Comparison of ENCODE assay signal across 27 mouse cellular contexts in the genomic region with DNA sequence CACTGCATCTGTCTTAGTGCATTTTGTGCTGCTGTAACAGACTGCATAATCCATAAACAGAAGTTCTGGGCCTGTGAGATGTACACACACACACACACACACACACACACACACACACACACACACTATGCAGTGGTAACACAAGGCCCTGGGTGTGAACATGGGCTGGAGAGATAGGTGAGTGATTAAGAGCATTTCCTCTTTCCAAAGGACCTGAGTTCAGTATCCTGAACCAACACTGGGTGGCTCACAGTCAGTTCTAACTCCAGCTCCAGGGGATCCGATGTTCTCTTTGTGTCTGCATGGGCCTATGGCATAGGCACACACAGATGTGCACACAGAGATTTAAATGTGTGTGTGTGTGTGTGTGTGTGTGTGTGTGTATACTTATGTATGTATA.
DNase-seq lines count a peak whose midpoint lies in the region; ATAC-seq and TF ChIP-seq lines count a peak whose summit lies in the region.
"Had no signal": no experiment of that assay in that cellular context is flagged by ENCODE, and none has a peak within 500 bp of the region (broad histone marks: within the 10 kb centered on the region; RNA-seq: fewer than 3 reads in every experiment).

No protein-coding gene starts in this region.

- H3K4me1 ChIP-seq in heart, postnatal 0 days (ENCODE audit: control insufficient read depth, insufficient read depth): no peaks in the 10 kb centered on the region
- peaks cover 23% of the 10 kb centered on the region for H3K4me1 ChIP-seq in heart, embryonic 12.5 days (replicated peaks)
- no peaks in the 10 kb centered on the region for H3K4me1 ChIP-seq in kidney, embryonic 16.5 days (ENCODE audit: insufficient read depth, low read length)
- peaks cover 6% of the 10 kb centered on the region; the same call in 1 of the 2 replicates for H3K4me1 ChIP-seq in forebrain, embryonic 10.5 days
- H3K4me1 ChIP-seq: embryonic facial prominence, embryonic 15.5 days; limb, embryonic 12.5 days; midbrain, embryonic 12.5 days had no signal

- ATAC-seq in heart, postnatal 0 days (ENCODE audit: insufficient read depth, low read depth): no peak
- ATAC-seq in heart, embryonic 12.5 days (ENCODE audit: insufficient number of reproducible peaks, low FRiP score): no peak
- peak; percentile 48 for ATAC-seq in megakaryocyte progenitor cell, adult 5-6 weeks (replicated peaks; ENCODE audit: poor library complexity)
- no peak for ATAC-seq in kidney, embryonic 16.5 days (ENCODE audit: low FRiP score, low TSS enrichment)
- ATAC-seq: hindbrain, embryonic 16.5 days; liver, embryonic 12.5 days had no signal

- TF ChIP-seq CTCF in heart, postnatal 0 days (IDR thresholded peaks at IDR 0.05; ENCODE audit: low read depth): peak; percentile 20; the same call in 1 of the 2 replicates

- H3K27me3 ChIP-seq in heart, postnatal 0 days (ENCODE audit: control insufficient read depth, insufficient read depth, low read length): no peaks in the 10 kb centered on the region
- H3K27me3 ChIP-seq in heart, embryonic 12.5 days (replicated peaks): no peaks in the 10 kb centered on the region
- H3K27me3 ChIP-seq in kidney, embryonic 16.5 days (ENCODE audit: insufficient read depth, low read length): no peaks in the 10 kb centered on the region
- H3K27me3 ChIP-seq in forebrain, embryonic 10.5 days (ENCODE audit: poor library complexity, severe bottlenecking): no peaks in the 10 kb centered on the region
- H3K27me3 ChIP-seq: CH12.LX; embryonic facial prominence, embryonic 15.5 days; limb, embryonic 12.5 days; liver, embryonic 12.5 days; lung, embryonic 15.5 days; midbrain, embryonic 12.5 days had no signal

- 0 out of 2 replicates have a peak, but pooled peaks cover 12% of the 10 kb centered on the region for H3K36me3 ChIP-seq in heart, postnatal 0 days (replicated peaks; ENCODE audit: control insufficient read depth, insufficient read depth, low read length)
- H3K36me3 ChIP-seq in heart, embryonic 12.5 days: peaks cover 9% of the 10 kb centered on the region; the same call in 1 of the 2 replicates
- peaks cover 11% of the 10 kb centered on the region; the same call in 1 of the 2 replicates for H3K36me3 ChIP-seq in kidney, embryonic 16.5 days (ENCODE audit: insufficient read depth, low read length)
- H3K36me3 ChIP-seq in forebrain, embryonic 10.5 days (replicated peaks): peaks cover 31% of the 10 kb centered on the region

- H3K4me2 ChIP-seq in heart, postnatal 0 days (ENCODE audit: low read depth, low read length): no peak overlapping the region
- H3K4me2 ChIP-seq in heart, embryonic 12.5 days: no peak overlapping the region
- H3K4me2 ChIP-seq in kidney, embryonic 16.5 days (replicated peaks; ENCODE audit: low read depth, low read length): no peak overlapping the region
- H3K4me2 ChIP-seq: embryonic facial prominence, embryonic 15.5 days; limb, embryonic 12.5 days; liver, embryonic 12.5 days; lung, embryonic 15.5 days; midbrain, embryonic 12.5 days had no signal

- 71% methylated on average over 1 of the region's 1 CpGs for WGBS in heart, postnatal 0 days
- 57% methylated on average over 1 of the region's 1 CpGs for WGBS in heart, embryonic 12.5 days
- 86% methylated on average over 1 of the region's 1 CpGs for WGBS in kidney, embryonic 16.5 days
- 88% methylated on average over 1 of the region's 1 CpGs for WGBS in forebrain, embryonic 10.5 days

- no peak for DNase-seq in heart, postnatal 0 days (ENCODE audit: low spot score)
- peak; percentile 55 for DNase-seq in 416B (ENCODE audit: low read depth)
- peak; percentile 78 for DNase-seq in MEL-GATA-1-ER (ENCODE audit: extremely low read depth, low read depth)
- DNase-seq in thymus, postnatal 10 days (ENCODE audit: low spot score in 2 of 2): no peak
- no peak for DNase-seq in forebrain, embryonic 10.5 days (ENCODE audit: extremely low spot score, low spot score)
- DNase-seq: adrenal gland, postnatal 25 days; B cell, adult 2 months; cerebellum, adult 9-11 months; gastrocnemius, postnatal 36 days; heart, postnatal 10 days; kidney, adult 18-20 months; right cerebral cortex, postnatal 14 days; thymus, postnatal 36 days had no signal

- H3K9me3 ChIP-seq in heart, postnatal 0 days (replicated peaks; ENCODE audit: control insufficient read depth, low read length): no peaks in the 10 kb centered on the region
- H3K9me3 ChIP-seq in heart, embryonic 12.5 days (replicated peaks): no peaks in the 10 kb centered on the region
- no peaks in the 10 kb centered on the region for H3K9me3 ChIP-seq in kidney, embryonic 16.5 days (ENCODE audit: low read length)
- no peaks in the 10 kb centered on the region for H3K9me3 ChIP-seq in forebrain, embryonic 10.5 days
- H3K9me3 ChIP-seq: embryonic facial prominence, embryonic 15.5 days; heart, embryonic 10.5 days; hindbrain, embryonic 10.5 days; limb, embryonic 12.5 days; liver, embryonic 12.5 days; lung, embryonic 15.5 days; midbrain, embryonic 12.5 days had no signal

- H3K4me3 ChIP-seq in heart, postnatal 0 days (ENCODE audit: low read depth, low read length): no peak overlapping the region
- H3K4me3 ChIP-seq in heart, embryonic 12.5 days: no peak overlapping the region
- H3K4me3 ChIP-seq in kidney, embryonic 16.5 days (ENCODE audit: low read length): no peak overlapping the region
- no peak overlapping the region for H3K4me3 ChIP-seq in forebrain, embryonic 10.5 days
- H3K4me3 ChIP-seq: embryonic facial prominence, embryonic 15.5 days; heart, embryonic 10.5 days; hindbrain, embryonic 10.5 days; limb, embryonic 12.5 days; liver, embryonic 12.5 days; lung, embryonic 15.5 days; midbrain, embryonic 12.5 days had no signal

- TF ChIP-seq EP300 in heart, postnatal 0 days (IDR thresholded peaks at IDR 0.05; ENCODE audit: low read depth): no peak

- no peak overlapping the region for H3K9ac ChIP-seq in heart, postnatal 0 days (replicated peaks; ENCODE audit: low read depth, low read length)
- H3K9ac ChIP-seq in heart, embryonic 12.5 days: no peak overlapping the region
- H3K9ac ChIP-seq in kidney, embryonic 16.5 days (replicated peaks; ENCODE audit: low read length): no peak overlapping the region
- H3K9ac ChIP-seq: embryonic facial prominence, embryonic 15.5 days; limb, embryonic 12.5 days; liver, embryonic 12.5 days; lung, embryonic 15.5 days; midbrain, embryonic 12.5 days had no signal

- no peak overlapping the region for H3K27ac ChIP-seq in heart, postnatal 0 days (ENCODE audit: low read depth)
- no peak overlapping the region for H3K27ac ChIP-seq in heart, embryonic 12.5 days (ENCODE audit: poor library complexity, severe bottlenecking)
- H3K27ac ChIP-seq in kidney, embryonic 16.5 days (ENCODE audit: low read length): no peak overlapping the region
- H3K27ac ChIP-seq in forebrain, embryonic 10.5 days: no peak overlapping the region
- H3K27ac ChIP-seq: embryonic facial prominence, embryonic 15.5 days; heart, embryonic 10.5 days; hindbrain, embryonic 10.5 days; kidney, postnatal 0 days; limb, embryonic 12.5 days; liver, embryonic 12.5 days; lung, embryonic 15.5 days; macrophage; midbrain, embryonic 12.5 days had no signal

Comparison
In these comparisons a context has a peak if more than half of its experiments do, and no peak if none do; other contexts are left out.
1. DNase-seq: peak in 416B (single experiment) and MEL-GATA-1-ER (single experiment); none in heart, postnatal 0 days (single experiment), thymus, postnatal 10 days (0 of 2) and forebrain, embryonic 10.5 days (single experiment).